Mouse (Mus musculus) C2C12 (cell line): ENCODE data around the gene Mpzl1.

Experiments used
- CTCF ChIP-seq: IDR thresholded peaks from one replicate; pipeline ENCODE4 v1.5.1; 2011; ENCODE audit not compliant: control insufficient read depth, insufficient read depth, insufficient read length
- USF1 ChIP-seq: IDR thresholded peaks from one replicate; pipeline ENCODE4 v1.6.1; 2011; ENCODE audit warnings: low read depth, mild to moderate bottlenecking, control low read depth, moderate library complexity

DNA sequence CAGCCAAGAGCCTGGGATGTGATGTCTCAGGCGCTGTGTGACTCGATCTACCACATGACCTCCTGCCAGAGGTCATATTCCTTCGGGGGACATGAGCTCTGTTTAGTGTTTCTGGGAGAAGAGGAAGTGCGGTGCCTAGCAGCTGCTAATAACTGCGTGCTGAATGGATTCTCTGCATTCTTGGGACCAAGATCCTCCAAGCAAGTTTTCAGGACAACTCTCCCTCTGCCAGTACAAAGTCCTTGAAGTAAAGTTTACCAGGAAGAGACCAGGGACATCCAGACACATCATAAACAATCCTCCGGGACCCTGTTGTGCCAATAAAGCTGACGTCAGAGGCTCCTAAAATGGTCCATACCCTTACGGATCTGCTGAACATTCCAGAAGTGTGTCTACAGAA is 46.5 kb downstream of the Mpzl1 start:
- no peak for TF ChIP-seq CTCF
- TF ChIP-seq USF1: no peak
